Mouse (Mus musculus) erythroblast, embryonic 14.5 days (primary cell): Measurements from ENCODE around the gene Klk6. TPM values are rescaled to one million over a fixed set of nuclear protein-coding genes. Genes with fewer than 3 reads are reported as not detected.

Source experiments
- H3K27me3 ChIP-seq: 2 replicates; pipeline ENCODE4 v1.6.1; 2012; ENCODE audit warnings: inconsistent platforms; ENCODE audit not compliant: control insufficient read depth
- H3K36me3 ChIP-seq: 2 replicates; pipeline ENCODE4 v1.6.1; 2012; ENCODE audit warnings: mild to moderate bottlenecking, inconsistent platforms; ENCODE audit not compliant: control insufficient read depth
- H3K4me1 ChIP-seq: 2 replicates; pipeline ENCODE4 v1.6.1; 2012; ENCODE audit warnings: inconsistent platforms; ENCODE audit not compliant: control insufficient read depth
- H3K4me3 ChIP-seq: replicated peaks from 2 replicates; pipeline ENCODE3; 2012; ENCODE audit warnings: moderate library complexity, mild to moderate bottlenecking, inconsistent platforms
- H3K9me3 ChIP-seq: 2 replicates; pipeline ENCODE4 v1.6.1; 2012; ENCODE audit warnings: low read length, inconsistent platforms, mixed read lengths; ENCODE audit not compliant: control insufficient read depth
- GATA1 ChIP-seq: IDR thresholded peaks from 2 replicates; pipeline ENCODE4 v1.6.1; 2012; ENCODE audit warnings: low read length, inconsistent platforms, mixed read lengths
- TAL1 ChIP-seq: IDR thresholded peaks from 3 replicates; pipeline ENCODE4 v1.6.1; 2012; ENCODE audit warnings: low read length, inconsistent platforms, mixed read lengths
- polyA plus RNA-seq: library from polyadenylated mRNA; stranded (reverse); fragments of >175 nt; gene quantifications from 2 replicates; pipeline ENCODE4 v1.2.3, GENCODE M21; 2012

Gene Klk6
- polyA plus RNA-seq, 1 experiment: not detected

DNA sequence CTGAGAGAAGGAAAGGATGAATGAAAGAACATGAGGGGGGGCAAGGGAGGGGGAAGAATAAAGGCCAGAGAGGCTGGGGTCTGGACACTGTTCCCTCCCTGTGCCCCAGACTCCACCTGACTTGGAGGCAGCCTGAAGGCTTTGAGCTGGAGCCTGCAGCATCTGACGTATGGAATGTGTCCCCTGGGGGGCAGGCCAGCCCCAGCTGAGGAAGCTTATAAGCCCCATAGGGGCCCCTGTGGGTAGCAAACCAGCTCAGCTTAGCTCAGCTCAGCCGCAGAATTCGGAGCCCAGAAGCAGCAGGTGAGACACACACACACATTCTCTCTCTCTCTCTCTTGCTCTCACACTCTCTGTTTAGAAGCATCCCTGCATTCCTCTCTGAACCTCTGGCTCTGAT lies 56.6 kb downstream of the Klk6 start, which contains the start of gene Klk4:
Gene Klk4 (plus strand): TSS at position 249 of the 400 bp plus-strand sequence.
- Histone ChIP-seq H3K4me3 (no peak within 1 kb of the TSS), H3K4me1 (no peaks in the 10 kb centered on the region), H3K27me3 (no peaks in the 10 kb centered on the region), H3K36me3 (no peaks in the 10 kb centered on the region), H3K9me3 (no peaks in the 10 kb centered on the region; the same call in 1 of the 2 replicates)
- no peak for TF ChIP-seq TAL1
- no peak for TF ChIP-seq GATA1

Other genes starting within 250 kb of the Klk6 start
- gene Zfp719, start 244.9 kb upstream of the Klk6 start, polyA plus RNA-seq: not detected in 2 replicates
- gene Zfp819, start 217.3 kb upstream of the Klk6 start, polyA plus RNA-seq: 0.01 TPM in 1 of 2 replicates, not detected in the other
- gene Ceacam18, start 189.8 kb upstream of the Klk6 start, polyA plus RNA-seq: not detected in 2 replicates
- not detected in 2 replicates for gene Siglece, start 164.3 kb upstream of the Klk6 start, polyA plus RNA-seq
- gene Ctu1, start 152.5 kb upstream of the Klk6 start, polyA plus RNA-seq: 0.30 and 0.34 TPM in 2 replicates
- gene Klk14, start 134.1 kb upstream of the Klk6 start, polyA plus RNA-seq: 0.04 TPM in 1 of 2 replicates, not detected in the other
- not detected in 2 replicates for gene Klk13, start 111.9 kb upstream of the Klk6 start, polyA plus RNA-seq
- not detected in 2 replicates for gene Klk12, start 55.6 kb upstream of the Klk6 start, polyA plus RNA-seq
- gene Klk11, start 49.9 kb upstream of the Klk6 start, polyA plus RNA-seq: not detected in 2 replicates
- gene Klk10, start 43.5 kb upstream of the Klk6 start, polyA plus RNA-seq: not detected in 2 replicates
- gene Klk9, start 32.6 kb upstream of the Klk6 start, polyA plus RNA-seq: not detected in 2 replicates
- gene Klk8, start 26.9 kb upstream of the Klk6 start, polyA plus RNA-seq: 0.11 and 0.12 TPM in 2 replicates
- gene Klk7, start 13.2 kb upstream of the Klk6 start, polyA plus RNA-seq: not detected in 2 replicates
- gene Klk5, start 17.5 kb downstream of the Klk6 start, polyA plus RNA-seq: 0.05 TPM in 1 of 2 replicates, not detected in the other
- not detected in 2 replicates for gene Klk4, start 56.7 kb downstream of the Klk6 start, polyA plus RNA-seq
- not detected in 2 replicates for gene Klk15, start 109.2 kb downstream of the Klk6 start, polyA plus RNA-seq
- gene Klk1b8, start 126.2 kb downstream of the Klk6 start, polyA plus RNA-seq: not detected in 2 replicates
- not detected in 2 replicates for gene Klk1b1, start 142.3 kb downstream of the Klk6 start, polyA plus RNA-seq
- gene Klk1b9, start 151.6 kb downstream of the Klk6 start, polyA plus RNA-seq: not detected in 2 replicates
- gene Klk1b11, start 171.4 kb downstream of the Klk6 start, polyA plus RNA-seq: not detected in 2 replicates
- gene Klk1b26, start 187.7 kb downstream of the Klk6 start, polyA plus RNA-seq: not detected in 2 replicates
- not detected in 2 replicates for gene Klk1b27, start 227.8 kb downstream of the Klk6 start, polyA plus RNA-seq